Mouse (Mus musculus) olfactory bulb, adult 2 months (tissue): ENCODE measurements around the gene Atg14. TPM values are rescaled to one million over a fixed set of nuclear protein-coding genes. Genes with fewer than 3 reads are reported as not detected.

Source experiments
- H3K27ac ChIP-seq: fragments of 200-500 bp; 2 replicates; pipeline ENCODE4 v1.5.1; 2012; ENCODE audit warnings: low read depth, low read length; ENCODE audit not compliant: insufficient read depth
- H3K4me1 ChIP-seq: fragments of 200-500 bp; 2 replicates; pipeline ENCODE4 v1.6.1; 2012; ENCODE audit warnings: low read length; ENCODE audit not compliant: control insufficient read depth, insufficient read depth
- H3K4me3 ChIP-seq: fragments of 200-500 bp; 2 replicates; pipeline ENCODE4 v1.5.1; 2012; ENCODE audit warnings: mild to moderate bottlenecking, low read depth, low read length, moderate library complexity; ENCODE audit not compliant: insufficient read depth
- CTCF ChIP-seq: fragments of 200-500 bp; IDR thresholded peaks from 2 replicates; pipeline ENCODE4 v1.5.1; 2012; ENCODE audit warnings: low read depth, mild to moderate bottlenecking, low read length, moderate library complexity; ENCODE audit not compliant: insufficient read depth
- POLR2A ChIP-seq: fragments of 200-500 bp; IDR thresholded peaks from 2 replicates; pipeline ENCODE4 v1.6.1; 2012; ENCODE audit warnings: mild to moderate bottlenecking, low read depth, low read length, moderate library complexity; ENCODE audit not compliant: insufficient read depth
- WGBS: fragments of 180-500 bp; shearing (Covaris S2); methylation state at CpG from one replicate; pipeline ENCODE4 v1.1.7; 2018; 5-methylcytosine and 5-hydroxymethylcytosine counted together
- polyA plus RNA-seq: library from polyadenylated mRNA; stranded (reverse); fragments of >200 nt; gene quantifications from 2 replicates; pipeline ENCODE4 v1.2.4, GENCODE M21; 2012; ENCODE audit warnings: low replicate concordance; ENCODE audit not compliant: missing spikeins, insufficient read depth, insufficient read length

Gene Atg14
- polyA plus RNA-seq, 1 experiment: not detected

GRCm38 (mm10) chr14:47520751-47521449 is 49.5 kb downstream of the Atg14 start:
- Histone ChIP-seq H3K27ac (no peak overlapping the region), H3K4me3 (no peak overlapping the region), H3K4me1 (peaks cover 6% of the 10 kb centered on the region; the same call in 1 of the 2 replicates)
- WGBS: 82% methylated on average over 13 of the region's 13 CpGs
- no peak for TF ChIP-seq POLR2A
- TF ChIP-seq CTCF: no peak

- Histone ChIP-seq H3K4me3 (no peak overlapping the region), H3K27ac (no peak overlapping the region), H3K4me1 (peaks cover 8% of the 10 kb centered on the region; the same call in 1 of the 2 replicates)
- TF ChIP-seq CTCF: no peak
- no peak for TF ChIP-seq POLR2A
- 83% methylated on average over 6 of the region's 6 CpGs for WGBS
Measured at GRCm38 (mm10) chr14:47518619-47519018, 51.8 kb downstream of the Atg14 start.

GRCm38 (mm10) chr14:47516755-47517154 is 53.7 kb downstream of the Atg14 start:
- H3K4me3 ChIP-seq: no peak overlapping the region
- peaks cover 11% of the 10 kb centered on the region for H3K4me1 ChIP-seq
- 80% methylated on average over 6 of the region's 6 CpGs for WGBS
- no peak overlapping the region for H3K27ac ChIP-seq
- TF ChIP-seq POLR2A: no peak
- TF ChIP-seq CTCF: no peak

GRCm38 (mm10) chr14:47515636-47516035 is 54.8 kb downstream of the Atg14 start:
- WGBS: 82% methylated on average over 8 of the region's 8 CpGs
- TF ChIP-seq POLR2A (no peak), CTCF (no peak)
- no peak overlapping the region for H3K4me3 ChIP-seq
- H3K4me1 ChIP-seq: peaks cover 11% of the 10 kb centered on the region
- H3K27ac ChIP-seq: no peak overlapping the region

GRCm38 (mm10) chr14:47514816-47515453 is 55.5 kb downstream of the Atg14 start:
- WGBS: 40% methylated on average over 7 of the region's 7 CpGs
- Histone ChIP-seq H3K4me1 (peaks cover 11% of the 10 kb centered on the region), H3K4me3 (no peak overlapping the region), H3K27ac (peak overlapping the region; percentile 26; the same call in 1 of the 2 replicates)
- no peak for TF ChIP-seq POLR2A
- TF ChIP-seq CTCF: no peak

GRCm38 (mm10) chr14:47513606-47514005 is 56.8 kb downstream of the Atg14 start:
- no peak overlapping the region for H3K27ac ChIP-seq
- TF ChIP-seq POLR2A (no peak), CTCF (no peak)
- H3K4me1 ChIP-seq: peaks cover 14% of the 10 kb centered on the region
- no peak overlapping the region for H3K4me3 ChIP-seq
- WGBS: 65% methylated on average over 3 of the region's 3 CpGs

GRCm38 (mm10) chr14:47510244-47510643 is 60.2 kb downstream of the Atg14 start:
- H3K4me1 ChIP-seq: peaks cover 21% of the 10 kb centered on the region

GRCm38 (mm10) chr14:47508035-47508434 is 62.4 kb downstream of the Atg14 start:
- Histone ChIP-seq H3K27ac (peak overlapping the region; percentile 38; the same call in 1 of the 2 replicates), H3K4me1 (peaks cover 17% of the 10 kb centered on the region), H3K4me3 (no peak overlapping the region)
- TF ChIP-seq POLR2A (no peak), CTCF (no peak)

More at GRCm38 (mm10) chr14:47510244-47510643, 60.2 kb downstream of the Atg14 start:
- 87% methylated on average over 4 of the region's 4 CpGs for WGBS
- TF ChIP-seq CTCF: no peak
- no peak for TF ChIP-seq POLR2A
- no peak overlapping the region for H3K4me3 ChIP-seq
- H3K27ac ChIP-seq: no peak overlapping the region

GRCm38 (mm10) chr14:47506676-47507075 is 63.8 kb downstream of the Atg14 start:
- Histone ChIP-seq H3K27ac (no peak overlapping the region), H3K4me1 (peaks cover 15% of the 10 kb centered on the region; the same call in 1 of the 2 replicates), H3K4me3 (no peak overlapping the region)
- 64% methylated on average over 5 of the region's 5 CpGs for WGBS
- TF ChIP-seq CTCF: no peak
- TF ChIP-seq POLR2A: no peak
